8 mouse cellular contexts compared by ENCODE assay signal in genomic region chr16:10192679-10193506, GRCm38 (mm10). TPM values are rescaled to one million over a fixed set of nuclear protein-coding genes. Genes with fewer than 3 reads are reported as not detected.
DNase-seq lines count a peak whose midpoint lies in the region; ATAC-seq lines count a peak whose summit lies in the region.

Gene Atf7ip2 (plus strand): TSS chr16:10192712.

- no peaks in the 10 kb centered on the region for H3K36me3 ChIP-seq in hindbrain, embryonic 13.5 days
- H3K36me3 ChIP-seq in lung, embryonic 15.5 days: no peaks in the 10 kb centered on the region

- H3K27ac ChIP-seq in hindbrain, embryonic 13.5 days: no peak within 1 kb of the TSS
- H3K27ac ChIP-seq in lung, embryonic 15.5 days: peak within 1 kb of the TSS; percentile 53; the same call in 1 of the 2 replicates

- WGBS in hindbrain, embryonic 13.5 days: under 1% methylated on average over 63 of the region's 63 CpGs
- under 1% methylated on average over 63 of the region's 63 CpGs for WGBS in lung, embryonic 15.5 days

- ATAC-seq in hindbrain, embryonic 13.5 days (ENCODE audit: low FRiP score): peak; percentile 98
- ATAC-seq in lung, embryonic 15.5 days (ENCODE audit: borderline replicate concordance, extremely low read depth, low FRiP score, low TSS enrichment): peak; percentile 99

- DNase-seq in adrenal gland, adult 2 months: peak; percentile 95
- peak; percentile 86 to 91 for DNase-seq in cerebellum, postnatal 4 days (ENCODE audit: low spot score in 2 of 2)
- DNase-seq in gastrocnemius, adult 18-20 months (ENCODE audit: low spot score): peak; percentile 73
- DNase-seq in layer of hippocampus, postnatal 10 days (ENCODE audit: low spot score in 2 of 2): peak; percentile 81 to 88
- peak; percentile 91 for DNase-seq in ovary, postnatal 14 days (ENCODE audit: low spot score)
- peak; percentile 72 for DNase-seq in urinary bladder, adult 2 months (ENCODE audit: low spot score)

- H3K27me3 ChIP-seq in hindbrain, embryonic 13.5 days: peaks cover 12% of the 10 kb centered on the region; the same call in 1 of the 2 replicates
- H3K27me3 ChIP-seq in lung, embryonic 15.5 days: no peaks in the 10 kb centered on the region

- peak within 1 kb of the TSS; percentile 96 for H3K4me2 ChIP-seq in hindbrain, embryonic 13.5 days
- H3K4me2 ChIP-seq in lung, embryonic 15.5 days: peak within 1 kb of the TSS; percentile 99

- peaks cover 4% of the 10 kb centered on the region for H3K9me3 ChIP-seq in hindbrain, embryonic 13.5 days
- no peaks in the 10 kb centered on the region for H3K9me3 ChIP-seq in lung, embryonic 15.5 days

- peak within 1 kb of the TSS; percentile 71 for H3K9ac ChIP-seq in hindbrain, embryonic 13.5 days
- H3K9ac ChIP-seq in lung, embryonic 15.5 days: peak within 1 kb of the TSS; percentile 60

- peak within 1 kb of the TSS; percentile 54 for H3K4me3 ChIP-seq in hindbrain, embryonic 13.5 days
- peak within 1 kb of the TSS; percentile 63 for H3K4me3 ChIP-seq in lung, embryonic 15.5 days

- H3K4me1 ChIP-seq in hindbrain, embryonic 13.5 days (replicated peaks): peaks cover 7% of the 10 kb centered on the region
- H3K4me1 ChIP-seq in lung, embryonic 15.5 days: peaks cover 13% of the 10 kb centered on the region

RNA-seq across cellular contexts. Expression of gene Atf7ip2, which starts in this region (rescaled TPM):
- total RNA-seq in adrenal gland, adult 2 months (2021): under 1 TPM; 0.66 to 0.95 TPM
- polyA plus RNA-seq in adrenal gland, adult 2 months (2012; rRNA removed): 0.03 TPM in 1 of 2 replicates, not detected in the other
- total RNA-seq in gastrocnemius, adult 18-20 months (2021): not detected
- 0.14 and 0.18 TPM in 2 replicates for polyA plus RNA-seq in hindbrain, embryonic 13.5 days (2015; fragmentation: Nextera tagmentation; extraction: Ambion mirVana)
- total RNA-seq in layer of hippocampus, postnatal 10 days (2021): under 1 TPM; 0.27 to 0.31 TPM
- 1.5 and 1.6 TPM in 2 replicates for polyA plus RNA-seq in lung, embryonic 15.5 days (2015; fragmentation: Nextera tagmentation; extraction: Ambion mirVana)
- 0.03 TPM in 1 of 2 replicates, not detected in the other for polyA plus RNA-seq in urinary bladder, adult 2 months (2012; rRNA removed)

Comparison
In these comparisons a context has a peak if more than half of its experiments do, and no peak if none do; other contexts are left out.
1. Peak in DNase-seq in adrenal gland, adult 2 months; RNA of the gene not detected or under 1 TPM.
2. Peak in DNase-seq in gastrocnemius, adult 18-20 months; RNA of the gene not detected or under 1 TPM.
3. Peak in ATAC-seq, H3K4me3 ChIP-seq, H3K9ac ChIP-seq and H3K4me2 ChIP-seq in hindbrain, embryonic 13.5 days; RNA of the gene not detected or under 1 TPM.
4. Peak in DNase-seq in layer of hippocampus, postnatal 10 days; RNA of the gene not detected or under 1 TPM.
5. Peak in DNase-seq in urinary bladder, adult 2 months; RNA of the gene not detected or under 1 TPM.